Mouse (Mus musculus): ENCODE results near the gene Sirt3. TPM values are rescaled to one million over a fixed set of nuclear protein-coding genes. Genes with fewer than 3 reads are reported as not detected.

Gene Sirt3
- polyA plus RNA-seq, 1 experiment from 2014 or later: 65.4 TPM

GRCm38 (mm10) chr7:140846676-140847075 is 35.4 kb downstream of the Sirt3 start:
- Histone ChIP-seq H3K36me3 (ENCODE audit: control insufficient read depth, insufficient read depth) (peaks cover 3% of the 10 kb centered on the region; the same call in 1 of the 2 replicates), H3K9me3 (replicated peaks; ENCODE audit: control insufficient read depth, low read length) (no peaks in the 10 kb centered on the region), H3K27ac (ENCODE audit: low read length) (no peak overlapping the region), H3K9ac (ENCODE audit: low read length) (no peak overlapping the region), H3K27me3 (ENCODE audit: control insufficient read depth, insufficient read depth, low read length) (peaks cover 16% of the 10 kb centered on the region), H3K4me1 (ENCODE audit: control insufficient read depth, insufficient read depth, low read length) (peaks cover 9% of the 10 kb centered on the region; the same call in 1 of the 2 replicates), H3K4me2 (ENCODE audit: low read depth, low read length) (no peak overlapping the region), H3K4me3 (ENCODE audit: low read length) (no peak overlapping the region)
- WGBS: 75% methylated on average over 10 of the region's 10 CpGs
- ATAC-seq (replicated peaks; ENCODE audit: extremely low read depth, insufficient read depth, low FRiP score): no peak

DNA sequence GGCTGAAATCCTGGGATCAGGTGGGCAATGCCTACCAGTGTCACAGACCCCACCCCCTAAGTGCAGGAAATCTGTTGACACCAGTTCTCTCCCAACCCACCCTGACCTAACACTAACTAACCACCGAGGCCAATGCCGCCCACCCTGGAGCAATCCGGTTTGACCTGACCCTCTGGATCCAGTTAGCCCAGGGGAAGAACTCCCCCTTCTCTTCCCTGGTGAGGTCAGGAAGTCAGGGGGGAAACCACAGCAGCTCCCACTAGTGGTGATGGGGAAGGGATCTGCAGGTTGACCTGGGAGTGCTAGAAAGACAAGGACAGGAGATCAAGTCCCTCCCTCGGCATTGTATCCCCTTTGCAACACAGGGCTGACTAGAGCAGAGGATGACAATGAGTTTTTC is 36.4 kb downstream of the Sirt3 start:
- Histone ChIP-seq H3K4me3 (ENCODE audit: low read length) (no peak overlapping the region), H3K27me3 (ENCODE audit: control insufficient read depth, insufficient read depth, low read length) (peaks cover 24% of the 10 kb centered on the region), H3K9me3 (replicated peaks; ENCODE audit: control insufficient read depth, low read length) (no peaks in the 10 kb centered on the region), H3K36me3 (ENCODE audit: control insufficient read depth, insufficient read depth) (no peaks in the 10 kb centered on the region), H3K4me1 (ENCODE audit: control insufficient read depth, insufficient read depth, low read length) (peaks cover 9% of the 10 kb centered on the region; the same call in 1 of the 2 replicates), H3K27ac (ENCODE audit: low read length) (no peak overlapping the region), H3K9ac (ENCODE audit: low read length) (no peak overlapping the region), H3K4me2 (ENCODE audit: low read depth, low read length) (no peak overlapping the region)
- 60% methylated on average over 4 of the region's 4 CpGs for WGBS
- no peak for ATAC-seq (replicated peaks; ENCODE audit: extremely low read depth, insufficient read depth, low FRiP score)

- Histone ChIP-seq H3K27ac (ENCODE audit: low read length) (no peak within 1 kb of the TSS), H3K4me1 (ENCODE audit: control insufficient read depth, insufficient read depth, low read length) (peaks cover 9% of the 10 kb centered on the region; the same call in 1 of the 2 replicates), H3K27me3 (ENCODE audit: control insufficient read depth, insufficient read depth, low read length) (peaks cover 26% of the 10 kb centered on the region), H3K4me3 (ENCODE audit: low read length) (no peak within 1 kb of the TSS), H3K36me3 (ENCODE audit: control insufficient read depth, insufficient read depth) (no peaks in the 10 kb centered on the region), H3K9ac (ENCODE audit: low read length) (no peak within 1 kb of the TSS), H3K9me3 (replicated peaks; ENCODE audit: control insufficient read depth, low read length) (no peaks in the 10 kb centered on the region), H3K4me2 (ENCODE audit: low read depth, low read length) (no peak within 1 kb of the TSS)
- WGBS: 25% methylated on average over 14 of the region's 14 CpGs
- peak; percentile 75 for ATAC-seq (replicated peaks; ENCODE audit: extremely low read depth, insufficient read depth, low FRiP score)
Measured at GRCm38 (mm10) chr7:140844905-140845665, 37.0 kb downstream of the Sirt3 start, which contains the start of gene Scgb1c1. Scgb1c1 (plus strand) TSS chr7:140845547.

DNA sequence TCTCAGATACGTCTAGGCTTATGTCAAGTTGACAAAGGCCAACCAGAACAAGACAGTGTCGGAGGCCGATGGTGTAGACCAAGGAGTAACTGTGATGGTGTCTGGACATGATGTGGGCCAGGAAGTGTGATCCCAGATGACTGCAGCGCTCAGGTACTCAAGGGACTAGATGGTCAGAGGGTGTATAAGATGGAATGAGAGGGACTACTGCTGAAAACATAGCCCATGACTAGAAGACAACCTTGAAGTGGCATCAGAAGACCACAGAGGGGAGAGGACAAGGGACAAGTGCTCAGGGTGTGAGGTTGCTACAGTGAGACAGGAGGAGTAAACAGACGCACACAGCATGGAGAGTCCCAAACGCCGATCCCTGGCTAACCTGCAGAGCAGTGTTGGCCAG is 38.3 kb downstream of the Sirt3 start:
- Histone ChIP-seq H3K4me1 (ENCODE audit: control insufficient read depth, insufficient read depth, low read length) (peaks cover 9% of the 10 kb centered on the region; the same call in 1 of the 2 replicates), H3K36me3 (ENCODE audit: control insufficient read depth, insufficient read depth) (no peaks in the 10 kb centered on the region), H3K27me3 (ENCODE audit: control insufficient read depth, insufficient read depth, low read length) (peaks cover 28% of the 10 kb centered on the region), H3K27ac (ENCODE audit: low read length) (no peak overlapping the region), H3K4me2 (ENCODE audit: low read depth, low read length) (no peak overlapping the region), H3K9me3 (replicated peaks; ENCODE audit: control insufficient read depth, low read length) (no peaks in the 10 kb centered on the region), H3K9ac (ENCODE audit: low read length) (no peak overlapping the region), H3K4me3 (ENCODE audit: low read length) (no peak overlapping the region)
- no peak for ATAC-seq (replicated peaks; ENCODE audit: extremely low read depth, insufficient read depth, low FRiP score)
- 67% methylated on average over 7 of the region's 7 CpGs for WGBS

GRCm38 (mm10) chr7:140840750-140841735 is 41.1 kb downstream of the Sirt3 start:
- no peak for ATAC-seq (replicated peaks; ENCODE audit: extremely low read depth, insufficient read depth, low FRiP score)
- no peaks in the 10 kb centered on the region for H3K9me3 ChIP-seq (replicated peaks; ENCODE audit: control insufficient read depth, low read length)
- H3K4me3 ChIP-seq (ENCODE audit: low read length): no peak overlapping the region
- H3K36me3 ChIP-seq (ENCODE audit: control insufficient read depth, insufficient read depth): no peaks in the 10 kb centered on the region
- H3K27ac ChIP-seq (ENCODE audit: low read length): no peak overlapping the region
- WGBS: 37% methylated on average over 19 of the region's 19 CpGs
- 0 out of 2 replicates have a peak, but pooled peaks cover 2% of the 10 kb centered on the region for H3K4me1 ChIP-seq (ENCODE audit: control insufficient read depth, insufficient read depth, low read length)
- no peak overlapping the region for H3K4me2 ChIP-seq (ENCODE audit: low read depth, low read length)
- H3K9ac ChIP-seq (ENCODE audit: low read length): no peak overlapping the region
- H3K27me3 ChIP-seq (ENCODE audit: control insufficient read depth, insufficient read depth, low read length): peaks cover 26% of the 10 kb centered on the region

DNA sequence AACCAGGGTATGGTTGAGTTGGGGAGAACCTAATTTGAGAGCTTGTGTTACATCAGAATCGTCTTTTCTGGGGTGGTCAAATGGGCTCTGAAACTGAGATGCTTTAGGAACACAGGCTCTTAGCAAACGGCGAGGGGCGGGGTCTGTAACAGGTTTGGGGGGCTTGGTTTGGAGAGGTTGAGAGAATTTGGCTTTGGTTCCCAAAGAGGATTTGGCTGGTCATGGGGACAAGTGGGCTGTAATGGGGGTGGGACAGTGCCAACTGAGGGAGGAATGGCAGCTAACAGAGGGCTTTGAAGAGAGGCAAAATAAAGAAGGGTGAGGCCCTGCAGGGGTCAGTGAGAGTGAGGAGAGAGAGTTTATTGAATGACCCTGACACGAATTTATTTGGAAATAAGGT is 42.6 kb downstream of the Sirt3 start:
- H3K9me3 ChIP-seq (replicated peaks; ENCODE audit: control insufficient read depth, low read length): no peaks in the 10 kb centered on the region
- H3K36me3 ChIP-seq (ENCODE audit: control insufficient read depth, insufficient read depth): no peaks in the 10 kb centered on the region
- peaks cover 29% of the 10 kb centered on the region for H3K27me3 ChIP-seq (ENCODE audit: control insufficient read depth, insufficient read depth, low read length)
- H3K9ac ChIP-seq (ENCODE audit: low read length): no peak overlapping the region
- H3K4me3 ChIP-seq (ENCODE audit: low read length): no peak overlapping the region
- no peak overlapping the region for H3K27ac ChIP-seq (ENCODE audit: low read length)
- WGBS: 59% methylated on average over 5 of the region's 5 CpGs
- no peaks in the 10 kb centered on the region for H3K4me1 ChIP-seq (ENCODE audit: control insufficient read depth, insufficient read depth, low read length)
- no peak overlapping the region for H3K4me2 ChIP-seq (ENCODE audit: low read depth, low read length)
- ATAC-seq (replicated peaks; ENCODE audit: extremely low read depth, insufficient read depth, low FRiP score): no peak

DNA sequence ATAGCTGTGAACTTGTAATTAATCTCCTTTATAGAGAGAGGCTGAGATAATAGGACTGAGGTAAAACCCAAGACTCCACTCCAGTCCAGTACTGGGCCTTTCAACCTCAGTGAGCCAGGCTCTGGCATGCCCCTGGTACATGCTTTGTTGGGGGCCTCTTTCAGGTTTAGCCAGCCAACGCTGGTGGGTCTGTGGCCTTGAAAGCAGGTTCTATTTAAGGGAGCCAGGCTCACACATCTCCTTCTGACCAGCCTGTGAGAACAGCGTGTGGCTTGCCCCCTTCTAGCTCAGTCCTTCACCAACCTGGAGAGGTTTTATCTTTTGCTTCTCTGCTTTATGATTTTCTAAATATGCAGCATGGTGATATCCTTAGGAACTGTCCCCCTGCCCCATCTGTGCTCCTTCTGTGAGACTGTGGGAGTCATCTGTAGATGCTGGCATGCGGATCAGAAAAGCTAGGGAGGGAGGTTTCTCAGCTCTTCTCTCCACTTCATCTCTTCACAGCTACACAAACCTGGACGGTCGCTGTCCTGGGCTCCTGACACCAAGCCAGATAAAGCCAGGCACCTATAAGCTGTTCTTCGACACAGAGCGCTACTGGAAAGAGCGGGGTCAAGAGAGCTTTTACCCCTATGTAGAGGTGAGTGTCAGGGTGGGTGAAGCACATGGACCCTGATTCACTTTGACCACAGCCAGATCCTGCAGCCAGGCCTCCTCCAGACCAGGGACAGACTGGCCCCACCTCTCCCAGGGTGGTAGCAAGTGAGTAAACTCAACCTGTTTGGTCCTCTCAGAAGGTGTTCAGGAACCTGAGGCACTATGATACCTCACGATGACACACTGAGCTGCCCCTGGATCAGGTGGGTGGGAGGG is 45.6 kb downstream of the Sirt3 start:
- Histone ChIP-seq H3K36me3 (ENCODE audit: control insufficient read depth, insufficient read depth) (no peaks in the 10 kb centered on the region), H3K4me3 (ENCODE audit: low read length) (no peak overlapping the region), H3K9ac (ENCODE audit: low read length) (no peak overlapping the region), H3K27me3 (ENCODE audit: control insufficient read depth, insufficient read depth, low read length) (peaks cover 19% of the 10 kb centered on the region), H3K4me2 (ENCODE audit: low read depth, low read length) (no peak overlapping the region), H3K4me1 (ENCODE audit: control insufficient read depth, insufficient read depth, low read length) (no peaks in the 10 kb centered on the region), H3K9me3 (replicated peaks; ENCODE audit: control insufficient read depth, low read length) (no peaks in the 10 kb centered on the region), H3K27ac (ENCODE audit: low read length) (no peak overlapping the region)
- 70% methylated on average over 9 of the region's 9 CpGs for WGBS
- no peak for ATAC-seq (replicated peaks; ENCODE audit: extremely low read depth, insufficient read depth, low FRiP score)

DNA sequence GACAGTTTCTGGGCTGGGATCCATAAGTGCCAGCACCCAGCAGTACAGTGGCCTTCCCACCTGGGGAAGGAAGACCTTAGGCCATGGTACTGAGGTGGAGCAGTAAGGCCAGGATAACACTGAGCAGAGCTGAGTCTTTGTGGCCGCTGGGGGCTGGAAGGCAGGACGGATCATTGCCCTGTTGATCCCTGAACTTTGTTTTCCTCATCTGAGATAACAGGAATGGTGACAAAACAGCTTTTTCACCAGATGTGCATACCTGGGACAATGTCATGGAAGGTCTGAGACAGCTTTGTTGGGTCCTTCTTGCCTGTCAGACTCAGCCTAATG is 46.4 kb downstream of the Sirt3 start:
- H3K27ac ChIP-seq (ENCODE audit: low read length): no peak overlapping the region
- no peak for ATAC-seq (replicated peaks; ENCODE audit: extremely low read depth, insufficient read depth, low FRiP score)
- no peaks in the 10 kb centered on the region for H3K36me3 ChIP-seq (ENCODE audit: control insufficient read depth, insufficient read depth)
- H3K4me3 ChIP-seq (ENCODE audit: low read length): no peak overlapping the region
- no peak overlapping the region for H3K4me2 ChIP-seq (ENCODE audit: low read depth, low read length)
- no peaks in the 10 kb centered on the region for H3K9me3 ChIP-seq (replicated peaks; ENCODE audit: control insufficient read depth, low read length)
- H3K27me3 ChIP-seq (ENCODE audit: control insufficient read depth, insufficient read depth, low read length): peaks cover 14% of the 10 kb centered on the region
- 65% methylated on average over 2 of the region's 2 CpGs for WGBS
- no peaks in the 10 kb centered on the region for H3K4me1 ChIP-seq (ENCODE audit: control insufficient read depth, insufficient read depth, low read length)
- H3K9ac ChIP-seq (ENCODE audit: low read length): no peak overlapping the region

Data from heart, embryonic 16.5 days (tissue).